Mouse (Mus musculus) spleen, adult 2 months (tissue): ENCODE measurements around the gene Eed.

Source experiments
- CTCF ChIP-seq: fragments of 200-500 bp; IDR thresholded peaks from 2 replicates; pipeline ENCODE4 v1.5.1; 2011; ENCODE audit warnings: mild to moderate bottlenecking, inconsistent platforms; ENCODE audit not compliant: insufficient read depth, insufficient read length, insufficient replicate concordance; ENCODE audit errors: extremely low read depth
- POLR2A ChIP-seq: fragments of 200-500 bp; IDR thresholded peaks from 2 replicates; pipeline ENCODE4 v1.6.1; 2011; ENCODE audit warnings: low read depth, low read length, inconsistent platforms

- TF ChIP-seq CTCF (peak; percentile 55; the same call in 1 of the 2 replicates), POLR2A (no peak)
These were observed 17.3 kb upstream of the Eed start for GRCm38 (mm10) chr7:89998006-89998623.
